Mouse (Mus musculus): ENCODE results near the gene Klhl32. TPM values are rescaled to one million over a fixed set of nuclear protein-coding genes. Genes with fewer than 3 reads are reported as not detected.
"Not testable (repeated sequence)": the region's sequence is repeated elsewhere in the genome, so short reads cannot be mapped to it uniquely, and the experiment has no call there.

The Klhl32 gene
- polyA plus RNA-seq, 1 experiment from 2014 or later = 0.77 TPM

DNA sequence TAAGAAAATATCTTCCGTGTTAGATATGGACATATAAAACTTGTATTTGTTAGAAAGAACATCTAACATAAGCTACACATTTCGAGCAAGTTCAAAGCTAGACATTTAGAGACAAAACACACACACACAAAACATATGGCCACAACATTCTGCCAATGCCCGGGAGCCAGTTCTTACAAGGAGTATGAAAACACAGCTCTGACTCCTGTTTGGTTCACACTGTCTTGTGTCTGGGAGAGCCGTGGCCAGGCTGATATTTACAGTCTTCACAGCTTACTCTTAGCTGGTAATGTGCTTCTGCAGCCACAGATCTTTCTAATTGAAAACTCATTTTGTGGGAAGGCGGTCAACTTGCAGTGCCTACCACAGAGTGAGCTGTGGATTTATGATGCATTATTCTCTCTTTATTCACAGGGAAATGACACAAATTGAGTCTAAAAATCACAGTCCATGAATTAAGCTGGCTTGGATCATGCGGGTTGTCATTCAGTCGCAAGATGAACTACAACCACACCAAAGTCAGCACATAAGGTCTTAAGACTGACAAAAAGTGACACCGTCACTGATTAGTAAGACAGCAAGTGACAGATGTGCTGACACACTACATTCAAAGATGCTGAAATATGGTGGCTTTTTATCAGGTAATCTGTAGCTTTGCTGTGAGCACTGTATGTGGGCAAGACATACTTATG, 98.3 kb downstream of the Klhl32 start:
- TF ChIP-seq CTCF (IDR thresholded peaks at IDR 0.05) = no peak
- CTCF ChIA-PET = interaction anchor here (1.0 kb wide), 1 partner anchor 11 kb away, joined by 3 read pairs; no protein-coding TSS in a partner anchor

GRCm38 (mm10) chr4:24737080-24737479, 113.8 kb downstream of the Klhl32 start:
- no peaks in the 10 kb centered on the region for H3K27me3 ChIP-seq
- in situ Hi-C loops (cut with MboI; ENCODE audit: low pct_unique_long_range_greater_than_20kb) = no loop called here
- CTCF ChIA-PET = no interaction called here
- ATAC-seq (no peak), DNase-seq (ENCODE audit: low read depth, low spot score) (no peak)
- TF ChIP-seq CTCF (IDR thresholded peaks at IDR 0.05) = no peak
- POLR2A ChIA-PET = no interaction called here

More for the DNA sequence above, 98.3 kb downstream of the Klhl32 start:
- DNase-seq (ENCODE audit: low read depth, low spot score) (no peak), ATAC-seq (no peak)
- in situ Hi-C loops (cut with MboI; ENCODE audit: low pct_unique_long_range_greater_than_20kb) = no loop called here
- peaks cover 5% of the 10 kb centered on the region for H3K27me3 ChIP-seq
- POLR2A ChIA-PET = no interaction called here

DNA sequence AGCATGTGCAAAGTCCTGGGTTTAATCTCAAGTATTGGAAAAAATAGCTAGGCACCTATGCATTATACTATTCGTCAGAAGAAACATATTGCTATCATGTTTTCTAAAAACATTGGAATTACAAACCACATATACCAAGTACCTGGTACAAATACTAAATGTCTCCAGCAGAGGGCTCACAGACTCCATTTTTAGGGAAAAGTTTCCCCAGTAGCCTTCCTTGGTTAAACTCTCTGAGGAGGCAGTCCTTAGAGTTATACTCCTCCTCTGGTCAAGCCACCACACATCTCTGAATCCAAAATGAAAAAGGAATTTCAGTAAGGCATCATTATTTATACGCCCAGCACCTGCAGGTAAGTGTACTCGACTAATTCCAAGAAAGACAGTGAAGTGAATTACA, 130.1 kb downstream of the Klhl32 start:
- peak; percentile 24 for TF ChIP-seq CTCF (IDR thresholded peaks at IDR 0.05)
- peak; percentile 6 for DNase-seq (ENCODE audit: low read depth, low spot score)
- H3K27me3 ChIP-seq = no peaks in the 10 kb centered on the region
- in situ Hi-C loops (cut with MboI; ENCODE audit: low pct_unique_long_range_greater_than_20kb) = loop anchor here (25.0 kb wide), 1 partner anchor 466 kb away; no protein-coding TSS in a partner anchor
- ATAC-seq = no peak
- CTCF ChIA-PET = interaction anchor here (1.1 to 6.0 kb wide), 2 partner anchors 168 to 176 kb away, joined by 3 to 34 read pairs; partner anchors contain the start of gene Ndufaf4
- POLR2A ChIA-PET = interaction anchor here (0.6 kb wide), 1 partner anchor 93 kb away, joined by 3 read pairs; no protein-coding TSS in a partner anchor

GRCm38 (mm10) chr4:24715559-24715958, 135.4 kb downstream of the Klhl32 start:
- TF ChIP-seq CTCF (IDR thresholded peaks at IDR 0.05) = no peak
- H3K27me3 ChIP-seq = no peaks in the 10 kb centered on the region
- ATAC-seq (no peak), DNase-seq (ENCODE audit: low read depth, low spot score) (no peak)
- POLR2A ChIA-PET = no interaction called here
- CTCF ChIA-PET = no interaction called here
- in situ Hi-C loops (cut with MboI; ENCODE audit: low pct_unique_long_range_greater_than_20kb) = loop anchor here (5.0 to 25.0 kb wide), 3 partner anchors 182 to 472 kb away; partner anchors contain the start of gene Ndufaf4

GRCm38 (mm10) chr4:24714367-24714766, 136.6 kb downstream of the Klhl32 start:
- no peak for ATAC-seq
- CTCF ChIA-PET = interaction anchor here (0.8 kb wide), 1 partner anchor 181 kb away, joined by 4 read pairs; no protein-coding TSS in a partner anchor
- in situ Hi-C loops (cut with MboI; ENCODE audit: low pct_unique_long_range_greater_than_20kb) = loop anchor here (10.0 to 25.0 kb wide), 2 partner anchors 320 to 473 kb away; no protein-coding TSS in a partner anchor
- DNase-seq (ENCODE audit: low read depth, low spot score) = no peak
- no peaks in the 10 kb centered on the region for H3K27me3 ChIP-seq
- TF ChIP-seq CTCF (IDR thresholded peaks at IDR 0.05) = no peak
- POLR2A ChIA-PET = no interaction called here

- TF ChIP-seq CTCF (IDR thresholded peaks at IDR 0.05) = peak; percentile 67
- no peak for DNase-seq (ENCODE audit: low read depth, low spot score)
- no peak for ATAC-seq
- no peaks in the 10 kb centered on the region for H3K27me3 ChIP-seq
- in situ Hi-C loops (cut with MboI; ENCODE audit: low pct_unique_long_range_greater_than_20kb) = no loop called here
- ChIA-PET POLR2A (no interaction called here), CTCF (no interaction called here)
Measured at GRCm38 (mm10) chr4:24698528-24699117, 152.3 kb downstream of the Klhl32 start.

- POLR2A ChIA-PET = no interaction called here
- in situ Hi-C loops (cut with MboI; ENCODE audit: low pct_unique_long_range_greater_than_20kb) = no loop called here
- no peak for ATAC-seq
Measured at GRCm38 (mm10) chr4:24680080-24680479, 170.8 kb downstream of the Klhl32 start.

GRCm38 (mm10) chr4:24670007-24670406, 180.9 kb downstream of the Klhl32 start:
- no peak for TF ChIP-seq CTCF (IDR thresholded peaks at IDR 0.05)
- no peak for DNase-seq (ENCODE audit: low read depth, low spot score)
- no peak for ATAC-seq
- in situ Hi-C loops (cut with MboI; ENCODE audit: low pct_unique_long_range_greater_than_20kb) = no loop called here
- no peaks in the 10 kb centered on the region for H3K27me3 ChIP-seq
- POLR2A ChIA-PET = interaction anchor here (0.5 kb wide), 1 partner anchor 28 kb away, joined by 4 read pairs; no protein-coding TSS in a partner anchor
- CTCF ChIA-PET = interaction anchor here (0.7 kb wide), 1 partner anchor 21 kb away, joined by 3 read pairs; no protein-coding TSS in a partner anchor

More at GRCm38 (mm10) chr4:24680080-24680479, 170.8 kb downstream of the Klhl32 start:
- no peak for DNase-seq (ENCODE audit: low read depth, low spot score)
- no peak for TF ChIP-seq CTCF (IDR thresholded peaks at IDR 0.05)
- H3K27me3 ChIP-seq = peaks cover 3% of the 10 kb centered on the region
- CTCF ChIA-PET = no interaction called here

DNA sequence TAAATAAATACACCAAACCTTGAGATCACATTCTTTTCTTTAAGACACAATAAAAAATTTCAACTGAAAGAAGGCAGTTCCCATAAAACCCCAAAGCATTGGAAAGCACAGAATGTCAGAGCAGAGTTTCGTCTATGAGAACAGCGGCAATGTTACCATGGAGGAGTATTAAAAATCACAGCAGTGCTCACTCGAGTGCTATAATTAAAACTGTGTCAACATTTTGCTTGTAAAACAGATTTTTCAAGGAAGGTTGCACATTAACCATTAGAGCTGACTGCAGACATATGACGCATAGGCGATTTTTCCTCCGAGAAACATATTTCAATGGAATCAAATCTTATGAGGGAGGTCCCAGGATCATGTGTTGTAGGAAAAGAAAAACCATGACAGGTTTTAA, 191.7 kb downstream of the Klhl32 start:
- POLR2A ChIA-PET = no interaction called here
- CTCF ChIA-PET = no interaction called here
- in situ Hi-C loops (cut with MboI; ENCODE audit: low pct_unique_long_range_greater_than_20kb) = no loop called here
- TF ChIP-seq CTCF (IDR thresholded peaks at IDR 0.05) = no peak
- no peak for DNase-seq (ENCODE audit: low read depth, low spot score)
- no peaks in the 10 kb centered on the region for H3K27me3 ChIP-seq
- no peak for ATAC-seq

DNA sequence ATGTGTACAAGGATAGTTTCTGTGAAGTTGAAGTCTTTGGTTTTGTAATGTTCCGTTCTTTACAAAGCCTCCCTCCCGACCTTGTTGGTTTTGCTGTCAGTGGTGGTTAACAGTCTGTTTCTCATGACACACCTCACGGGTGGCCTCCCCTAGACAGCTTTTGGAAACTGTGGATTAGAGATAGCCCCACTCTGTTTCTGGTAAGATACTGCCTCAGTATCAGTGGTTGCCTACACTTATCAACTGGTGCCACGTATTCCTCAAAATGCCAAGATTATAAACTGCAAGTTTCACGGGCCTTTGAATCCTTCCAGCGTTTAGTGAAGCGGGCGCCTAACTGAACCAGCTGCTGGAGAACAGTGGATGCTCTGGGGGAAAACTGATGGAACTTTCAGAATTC, 206.2 kb downstream of the Klhl32 start:
- CTCF ChIA-PET; ATAC-seq; DNase-seq (ENCODE audit: low read depth, low spot score); H3K27me3 ChIP-seq; in situ Hi-C loops (cut with MboI; ENCODE audit: low pct_unique_long_range_greater_than_20kb); POLR2A ChIA-PET: not testable (repeated sequence)

DNA sequence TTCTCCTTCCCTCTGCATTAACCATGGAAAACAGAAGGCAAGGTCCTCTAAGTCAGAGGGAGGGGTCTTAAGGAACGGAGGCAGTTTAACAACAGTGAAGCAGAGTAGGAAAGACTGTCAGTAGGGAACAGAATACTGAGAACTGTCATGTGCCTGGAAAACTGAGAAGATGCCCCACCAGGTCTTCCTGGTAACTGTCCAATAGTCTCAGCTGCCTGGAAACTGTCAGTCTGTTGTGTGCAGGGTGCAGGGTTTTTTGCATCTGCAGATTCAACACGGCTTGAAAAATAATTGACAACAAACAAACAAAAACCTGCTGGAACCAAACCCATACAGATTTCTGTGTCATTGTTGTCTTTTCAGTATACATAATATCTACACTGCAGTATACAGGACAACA, 208.6 kb downstream of the Klhl32 start:
- CTCF ChIA-PET = no interaction called here
- TF ChIP-seq CTCF (IDR thresholded peaks at IDR 0.05) = no peak
- DNase-seq (ENCODE audit: low read depth, low spot score) = no peak
- in situ Hi-C loops (cut with MboI; ENCODE audit: low pct_unique_long_range_greater_than_20kb) = no loop called here
- no peaks in the 10 kb centered on the region for H3K27me3 ChIP-seq
- no peak for ATAC-seq
- POLR2A ChIA-PET = no interaction called here

Data from Patski (cell line).